Mouse (Mus musculus) lung, adult 2 months (tissue): ENCODE measurements around the gene Usb1.

ENCODE experiments used
- CTCF ChIP-seq: fragments of 200-500 bp; IDR thresholded peaks from 2 replicates; pipeline ENCODE4 v1.5.1; 2011; ENCODE audit warnings: mild to moderate bottlenecking, low read length, control low read depth; ENCODE audit not compliant: insufficient read depth
- POLR2A ChIP-seq: fragments of 200-500 bp; IDR thresholded peaks from 2 replicates; pipeline ENCODE4 v1.6.1; 2011; ENCODE audit warnings: low read depth, mild to moderate bottlenecking, control low read depth, low read length, borderline replicate concordance; ENCODE audit errors: extremely low read depth

DNA sequence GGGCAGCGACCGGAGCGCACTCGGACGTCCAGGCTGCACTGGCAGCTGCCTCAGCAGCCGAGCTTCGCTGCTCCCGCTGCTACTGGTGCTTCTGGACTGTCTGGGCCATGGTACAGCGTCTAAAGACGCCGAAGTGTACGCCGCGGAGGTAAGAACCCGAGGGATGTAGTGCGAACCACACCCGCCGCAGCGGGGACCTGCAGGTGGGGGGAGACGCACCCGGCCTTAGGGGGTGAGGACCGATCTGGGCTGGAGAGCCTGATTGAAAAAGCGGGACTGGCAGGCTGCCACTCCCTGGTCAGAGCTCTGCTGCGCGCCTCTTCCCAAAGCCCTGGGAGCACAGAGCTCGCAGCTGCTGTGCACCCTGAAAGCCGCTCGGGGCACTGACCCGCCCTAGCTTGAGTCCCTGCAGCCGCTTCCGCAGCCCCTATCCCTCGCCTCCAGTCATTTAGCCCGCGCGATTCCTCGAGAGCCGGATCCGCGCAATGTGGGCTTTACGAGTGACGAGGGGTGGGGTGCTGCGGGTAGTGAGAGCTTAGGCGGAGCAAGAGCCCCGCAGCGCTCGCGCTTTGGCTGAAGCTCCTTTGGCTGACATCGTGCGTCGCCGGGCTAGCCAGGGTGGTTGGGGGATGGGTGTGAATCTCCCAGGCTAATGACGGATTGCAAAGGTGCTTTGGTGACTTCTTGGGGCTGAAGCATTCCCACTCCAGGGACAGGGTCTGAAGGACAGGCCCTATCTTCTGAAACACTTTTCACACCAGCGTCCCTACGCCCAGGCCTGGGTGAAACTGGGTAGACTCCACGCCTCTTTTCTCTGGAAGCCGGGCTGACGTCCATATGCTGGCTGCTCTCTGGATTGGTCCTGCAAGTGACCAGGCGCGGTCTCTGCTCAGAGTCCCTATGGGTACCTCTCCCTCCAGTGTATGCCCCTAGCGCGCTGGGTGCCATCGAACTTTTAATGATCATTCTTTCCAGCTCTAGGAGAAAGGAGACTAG is 21.1 kb downstream of the Usb1 start:
- no peak for TF ChIP-seq CTCF
- TF ChIP-seq POLR2A, result 0 out of 2 replicates have a peak, but pooled peaks have one; percentile 29
